Mouse (Mus musculus) liver, postnatal 0 days (tissue): Measurements from ENCODE around the gene Amz1.

ENCODE experiments used
- CTCF ChIP-seq: sonication (generic); IDR thresholded peaks from 2 replicates; pipeline ENCODE4 v1.5.1; 2016; ENCODE audit warnings: antibody characterized with exemption, low read depth
- EP300 ChIP-seq: IDR thresholded peaks from 2 replicates; pipeline ENCODE4 v1.6.1; 2016; ENCODE audit warnings: antibody characterized with exemption, low read depth, mild to moderate bottlenecking

GRCm38 (mm10) chr5:140790392-140790791 is 66.5 kb downstream of the Amz1 start:
- TF ChIP-seq EP300 (no peak), CTCF (no peak)
